Mouse (Mus musculus) testis, adult 2 months (tissue): ENCODE data around the gene Tgfbr3. TPM values are rescaled to one million over a fixed set of nuclear protein-coding genes. Genes with fewer than 3 reads are reported as not detected.
A peak's percentile ranks its signal among the peaks of the same experiment; 100 is the strongest.

Source experiments
- H3K27ac ChIP-seq: fragments of 200-500 bp; 2 replicates; pipeline ENCODE4 v1.5.1; 2012; ENCODE audit warnings: low read depth, low read length; ENCODE audit not compliant: control insufficient read depth, insufficient read depth
- H3K27me3 ChIP-seq: fragments of 200-500 bp; 2 replicates; pipeline ENCODE4 v1.6.1; 2012; ENCODE audit warnings: mild to moderate bottlenecking, low read length, moderate library complexity; ENCODE audit not compliant: control insufficient read depth, insufficient read depth
- H3K36me3 ChIP-seq: fragments of 200-500 bp; 2 replicates; pipeline ENCODE4 v1.6.1; 2012; ENCODE audit warnings: mild to moderate bottlenecking, low read length; ENCODE audit not compliant: control insufficient read depth, insufficient read depth
- H3K4me1 ChIP-seq: fragments of 200-500 bp; 2 replicates; pipeline ENCODE4 v1.6.1; 2012; ENCODE audit warnings: low read length; ENCODE audit not compliant: control insufficient read depth, insufficient read depth
- H3K4me3 ChIP-seq: fragments of 200-500 bp; 2 replicates; pipeline ENCODE4 v1.5.1; 2012; ENCODE audit warnings: low read depth, mild to moderate bottlenecking, low read length, moderate library complexity, mixed read lengths; ENCODE audit not compliant: control insufficient read depth
- CTCF ChIP-seq: fragments of 200-500 bp; IDR thresholded peaks from 2 replicates; pipeline ENCODE4 v1.5.1; 2012; ENCODE audit warnings: low read depth, mild to moderate bottlenecking, inconsistent platforms, low read length, moderate library complexity; ENCODE audit not compliant: control insufficient read depth, insufficient read depth, insufficient replicate concordance
- POLR2A ChIP-seq: fragments of 200-500 bp; IDR thresholded peaks from 2 replicates; pipeline ENCODE4 v1.6.1; 2012; ENCODE audit warnings: low read depth, mild to moderate bottlenecking, inconsistent platforms, low read length, moderate library complexity; ENCODE audit not compliant: control insufficient read depth
- polyA plus RNA-seq: library from polyadenylated mRNA; depleted of rRNA; stranded (reverse); fragments of >200 nt; gene quantifications from 2 replicates; pipeline ENCODE4 v1.2.3, GENCODE M21; 2012; rRNA removed

Gene Tgfbr3
- 7.1 and 8.4 TPM in 2 replicates for polyA plus RNA-seq

DNA sequence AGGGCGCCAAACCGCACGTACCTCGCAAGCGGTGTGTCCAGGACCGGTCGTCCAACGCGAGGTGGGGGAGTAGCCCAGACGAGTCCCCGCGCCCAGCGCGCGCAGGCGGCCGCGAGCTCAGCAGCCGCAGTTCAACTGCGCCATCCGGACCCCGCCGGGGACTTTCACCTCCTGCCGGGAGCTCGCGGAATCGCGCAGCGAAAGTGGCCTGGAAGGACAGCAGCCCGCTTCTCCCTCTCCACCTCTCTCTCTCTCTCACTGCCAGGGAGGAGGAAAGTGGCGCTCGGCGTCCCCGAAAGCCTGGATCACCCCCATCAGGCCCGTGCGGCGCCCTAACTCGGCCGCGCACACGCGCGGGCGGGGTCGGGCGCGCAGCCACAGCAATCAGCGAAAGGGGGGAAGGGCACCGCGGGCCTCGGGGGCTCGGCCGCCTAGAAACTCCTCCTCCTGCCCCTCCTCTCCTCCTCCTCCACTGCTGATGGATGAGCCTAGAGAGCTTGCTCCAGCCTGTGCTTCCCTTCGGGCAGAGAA lies at the start of gene Tgfbr3:
TSS of gene Tgfbr3 (minus strand) at position 396 of the 531 bp plus-strand sequence.
- no peaks in the 10 kb centered on the region for H3K36me3 ChIP-seq
- H3K27me3 ChIP-seq: no peaks in the 10 kb centered on the region
- H3K4me1 ChIP-seq: peaks cover 13% of the 10 kb centered on the region
- H3K4me3 ChIP-seq: peak within 1 kb of the TSS; percentile 86
- peak within 1 kb of the TSS; percentile 69 for H3K27ac ChIP-seq
- TF ChIP-seq POLR2A (peak; percentile 38), CTCF (no peak; the same call in 1 of the 2 replicates)

DNA sequence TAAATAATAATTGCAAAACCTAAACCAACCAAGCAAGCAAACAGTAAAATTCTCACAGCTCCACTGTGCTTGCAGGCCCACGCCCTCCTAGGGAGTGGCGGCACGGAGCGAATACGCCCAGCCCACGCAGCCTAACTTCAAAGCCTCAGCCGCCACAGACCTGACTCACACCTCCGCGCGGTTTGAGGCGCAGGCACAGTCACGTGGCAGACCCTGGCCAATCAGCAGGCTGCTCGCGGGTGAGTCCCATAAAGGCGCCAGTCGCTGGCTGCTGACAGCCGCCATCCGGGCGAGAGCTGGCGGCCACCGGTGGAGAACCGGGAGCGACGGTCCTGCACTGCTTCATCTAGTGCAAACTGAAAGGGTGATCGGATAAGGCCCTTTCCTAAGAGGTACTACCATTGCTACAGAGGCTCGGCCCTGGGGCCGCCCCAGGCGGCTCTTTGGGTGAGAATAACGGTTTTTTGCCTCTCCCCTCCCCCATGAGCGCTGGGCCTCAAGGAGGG lies 41.5 kb upstream of the Tgfbr3 start, which contains the start of gene Brdt:
TSS of gene Brdt (plus strand) at position 244 of the 506 bp plus-strand sequence.
- H3K4me1 ChIP-seq: peaks cover 4% of the 10 kb centered on the region
- peak within 1 kb of the TSS; percentile 93 for H3K4me3 ChIP-seq
- H3K27ac ChIP-seq: peak within 1 kb of the TSS; percentile 96
- no peaks in the 10 kb centered on the region for H3K27me3 ChIP-seq
- TF ChIP-seq CTCF (no peak), POLR2A (peak; percentile 95; the same call in 1 of the 2 replicates)
- no peaks in the 10 kb centered on the region for H3K36me3 ChIP-seq

DNA sequence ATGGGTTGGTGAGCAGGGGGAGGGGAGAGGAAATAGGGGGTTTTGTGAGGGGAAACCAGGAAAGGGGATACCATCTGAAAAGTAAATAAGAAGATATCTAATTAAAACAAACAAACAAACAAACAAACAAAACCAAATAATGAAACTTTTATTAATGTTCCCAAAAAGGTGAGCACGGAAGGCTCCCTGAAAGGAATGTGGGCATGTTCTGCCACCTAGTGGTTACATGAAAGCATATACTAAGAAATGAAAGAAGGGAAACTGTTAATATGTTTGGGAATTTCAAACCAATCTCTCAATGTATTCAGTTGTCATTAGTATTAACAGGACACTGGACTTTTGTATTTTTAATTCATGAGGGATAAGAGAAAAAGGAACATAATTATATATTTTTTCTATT lies 31.3 kb upstream of the Tgfbr3 start:
- no peaks in the 10 kb centered on the region for H3K4me1 ChIP-seq
- H3K27me3 ChIP-seq: no peaks in the 10 kb centered on the region
- H3K4me3 ChIP-seq: no peak overlapping the region
- H3K36me3 ChIP-seq: no peaks in the 10 kb centered on the region
- no peak overlapping the region for H3K27ac ChIP-seq
- TF ChIP-seq POLR2A: no peak

DNA sequence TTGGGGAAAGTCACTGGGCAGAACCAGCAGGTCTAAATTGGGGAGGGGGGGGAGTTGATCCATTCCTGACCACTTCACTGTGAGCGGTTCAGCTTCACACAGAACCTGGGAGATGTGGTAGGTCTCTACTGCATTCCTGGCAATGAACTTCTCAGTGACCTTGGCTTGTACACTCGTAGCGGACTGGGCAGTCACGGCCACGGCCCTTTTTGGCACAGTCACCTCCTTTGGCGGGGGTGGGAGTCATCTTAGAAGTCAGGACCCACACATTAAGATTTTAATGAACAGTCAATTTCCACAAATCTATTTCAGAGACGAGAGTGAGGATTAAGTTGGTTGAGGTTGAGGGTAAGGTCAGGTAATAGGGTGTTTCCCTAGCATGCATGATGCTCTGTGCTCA lies 27.7 kb upstream of the Tgfbr3 start:
- H3K4me3 ChIP-seq: no peak overlapping the region
- no peaks in the 10 kb centered on the region for H3K36me3 ChIP-seq
- H3K27me3 ChIP-seq: no peaks in the 10 kb centered on the region
- no peak overlapping the region for H3K27ac ChIP-seq
- H3K4me1 ChIP-seq: no peaks in the 10 kb centered on the region
- TF ChIP-seq POLR2A: no peak

DNA sequence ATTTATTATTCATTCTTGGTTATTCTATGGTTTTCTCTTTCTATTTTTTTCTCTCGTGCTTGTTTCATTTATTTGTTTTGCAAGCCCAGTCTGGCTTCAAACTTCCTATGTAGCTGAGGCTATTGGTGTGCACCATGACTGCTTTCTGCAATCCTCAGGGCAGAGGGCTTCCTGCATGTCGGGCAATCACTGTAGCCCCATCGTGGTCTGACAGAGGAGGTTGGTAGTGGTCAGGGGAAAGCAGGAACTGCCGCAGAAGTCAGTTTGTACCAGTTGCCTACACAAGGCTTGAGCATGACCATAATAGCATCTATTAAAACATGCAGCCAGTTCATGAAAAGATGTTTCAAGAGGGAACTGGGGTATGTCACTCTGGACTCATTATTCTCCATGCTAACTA lies 18.0 kb upstream of the Tgfbr3 start:
- Histone ChIP-seq H3K4me1 (peaks cover 5% of the 10 kb centered on the region), H3K36me3 (no peaks in the 10 kb centered on the region), H3K4me3 (no peak overlapping the region), H3K27ac (no peak overlapping the region), H3K27me3 (no peaks in the 10 kb centered on the region)
- TF ChIP-seq POLR2A (no peak), CTCF (no peak)

DNA sequence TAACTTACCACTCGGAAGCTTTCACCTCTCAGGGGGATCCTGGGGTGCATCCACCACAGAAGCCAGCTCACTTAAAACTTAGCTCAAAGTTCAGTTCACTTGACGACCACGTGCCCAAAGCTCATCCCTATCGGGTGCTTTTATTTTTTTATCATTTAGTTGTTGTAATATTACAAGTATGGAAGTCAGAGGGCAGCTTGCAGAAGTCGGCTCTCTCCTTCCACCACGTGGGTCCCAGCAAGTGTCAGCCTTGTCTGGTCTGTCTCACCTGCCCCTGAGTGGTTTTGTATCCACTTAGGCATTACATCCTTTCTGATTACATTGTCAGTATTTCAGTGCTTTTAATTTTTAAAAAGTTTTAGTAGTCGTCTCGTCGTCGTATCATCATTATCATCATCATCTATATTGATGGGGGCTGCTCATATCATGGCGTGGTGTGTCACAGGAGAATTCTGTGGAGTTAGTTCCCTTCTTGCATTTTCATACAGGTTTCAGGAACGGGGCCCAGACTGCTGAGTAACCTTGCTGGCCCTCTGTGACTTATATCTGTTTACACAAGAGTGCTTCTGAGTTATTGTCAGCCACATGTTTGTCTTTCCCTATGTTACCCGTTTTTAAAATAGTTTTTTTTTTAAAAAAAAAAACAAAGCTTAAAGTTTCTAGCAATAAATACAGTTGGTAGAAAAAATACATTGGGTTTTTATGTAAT lies 14.8 kb upstream of the Tgfbr3 start:
- Histone ChIP-seq H3K27me3 (no peaks in the 10 kb centered on the region), H3K4me3 (no peak overlapping the region), H3K36me3 (no peaks in the 10 kb centered on the region), H3K4me1 (peaks cover 5% of the 10 kb centered on the region), H3K27ac (no peak overlapping the region)
- TF ChIP-seq CTCF (no peak), POLR2A (no peak)

DNA sequence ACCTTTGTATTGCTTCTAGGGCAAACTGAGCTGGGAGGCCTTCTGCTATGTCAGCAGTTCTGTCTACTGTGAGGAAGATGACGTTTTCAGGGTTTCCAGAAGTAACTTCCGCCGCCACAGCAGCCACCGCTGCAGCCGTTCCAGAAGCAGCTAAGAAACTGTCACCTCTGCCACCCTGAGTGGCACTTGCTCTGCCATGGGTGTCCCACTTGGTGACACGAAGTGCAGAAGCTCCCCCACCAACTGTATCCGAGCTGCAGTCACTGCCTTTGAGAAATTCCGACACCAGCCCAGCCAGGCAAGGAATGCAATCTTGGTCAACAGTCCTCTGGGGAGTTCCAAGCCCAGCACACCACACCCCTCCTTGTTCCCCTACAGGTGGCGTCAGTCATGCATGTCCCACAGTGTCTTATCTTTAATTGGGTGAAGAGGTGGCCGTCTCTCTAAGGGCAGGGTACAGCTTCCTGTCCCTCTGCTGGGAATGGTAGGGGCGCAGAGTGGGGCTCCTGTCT lies 14.0 kb upstream of the Tgfbr3 start:
- peak overlapping the region; percentile 14; the same call in 1 of the 2 replicates for H3K4me3 ChIP-seq
- no peak overlapping the region for H3K27ac ChIP-seq
- TF ChIP-seq POLR2A (no peak), CTCF (no peak)
- no peaks in the 10 kb centered on the region for H3K27me3 ChIP-seq
- no peaks in the 10 kb centered on the region for H3K36me3 ChIP-seq
- H3K4me1 ChIP-seq: peaks cover 5% of the 10 kb centered on the region
